Mouse (Mus musculus) embryo, embryonic 9.5 days (tissue): Measurements from ENCODE around the gene Tmem63c.

Experiments used
- DNase-seq: peaks from one replicate; pipeline ENCODE4 v3.0.0-alpha.2; 2017; ENCODE audit errors: extremely low spot score

Gene Tmem63c

DNA sequence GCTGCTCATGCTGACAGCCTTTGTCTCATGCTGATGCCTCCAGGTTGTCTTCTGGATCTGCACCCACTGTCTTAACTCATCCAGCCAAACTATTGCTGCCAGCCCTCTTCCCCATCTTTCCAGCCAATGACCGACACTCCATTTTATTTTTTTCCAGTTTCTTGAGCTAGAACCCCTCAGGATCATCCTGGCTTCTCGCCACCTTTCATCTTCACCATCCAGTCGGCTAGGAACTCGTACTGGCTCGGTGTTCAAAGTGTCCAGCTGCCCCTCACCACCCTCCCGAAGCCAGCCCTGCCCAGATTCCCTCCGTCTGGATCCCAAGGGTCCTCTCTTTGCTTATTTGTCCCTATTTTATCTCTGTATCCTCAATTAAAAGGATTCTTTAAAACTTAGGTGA lies 33.7 kb downstream of the Tmem63c start:
- no peak for DNase-seq

GRCm38 (mm10) chr12:87057066-87057465 lies 35.9 kb downstream of the Tmem63c start:
- no peak for DNase-seq

DNA sequence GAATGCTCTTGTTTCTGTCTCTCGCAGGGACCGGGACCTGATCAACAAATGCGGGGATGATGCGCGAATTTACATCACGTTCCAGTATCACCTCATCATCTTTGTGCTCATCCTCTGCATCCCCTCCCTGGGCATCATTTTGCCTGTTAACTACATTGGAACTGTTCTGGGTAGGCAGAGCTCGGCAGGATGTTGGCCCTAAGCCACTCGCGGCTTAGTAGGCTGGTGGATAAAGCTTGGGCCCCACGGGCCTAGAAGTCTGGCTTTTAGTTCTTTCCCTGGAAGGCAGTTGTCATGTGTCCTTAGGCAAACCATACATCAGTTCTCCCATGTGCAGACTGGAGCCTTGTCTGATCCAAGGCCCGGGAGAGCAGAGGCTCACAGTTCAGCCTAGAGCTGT lies 44.3 kb downstream of the Tmem63c start:
- DNase-seq, result no peak

DNA sequence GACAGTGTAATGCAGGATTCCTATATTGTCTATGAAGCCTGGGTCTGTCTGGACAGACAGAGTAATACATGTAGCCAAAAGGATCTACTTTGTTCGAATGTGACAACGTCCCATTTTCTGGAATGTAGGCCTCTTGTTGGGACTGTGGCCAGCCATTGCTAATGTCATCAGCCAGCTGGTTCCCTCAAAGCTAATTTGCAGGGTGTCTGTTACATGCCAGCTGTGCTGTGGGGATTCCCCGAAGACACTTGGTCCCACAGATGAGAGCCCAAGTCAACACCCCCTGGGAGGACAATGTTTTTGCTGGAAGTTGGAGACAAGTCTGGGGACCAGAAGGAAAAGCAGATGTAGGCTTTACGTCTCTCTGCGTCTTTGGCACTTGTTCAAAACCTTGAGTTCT lies 45.3 kb downstream of the Tmem63c start:
- no peak for DNase-seq

- no peak for DNase-seq
These were observed 49.4 kb downstream of the Tmem63c start for GRCm38 (mm10) chr12:87070520-87070919.

DNA sequence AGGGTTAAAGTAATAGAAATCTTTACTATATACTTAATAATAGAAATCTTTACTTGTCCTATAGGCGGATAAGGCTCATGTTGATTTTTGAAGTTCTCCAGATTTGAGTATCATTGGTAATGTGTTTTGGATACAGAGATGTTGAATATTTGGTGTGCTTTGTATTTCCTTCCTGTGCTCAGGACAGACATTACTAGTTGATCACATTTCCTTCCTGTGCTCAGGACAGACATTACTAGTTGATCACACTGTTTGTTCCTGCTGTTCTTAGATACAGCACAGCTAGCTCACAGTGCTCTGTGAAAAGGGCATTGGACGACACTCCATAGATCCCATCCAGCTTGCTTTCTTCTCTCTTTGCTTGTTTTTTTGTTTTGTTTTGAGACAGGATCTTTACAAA lies 55.5 kb downstream of the Tmem63c start:
- DNase-seq, result no peak

GRCm38 (mm10) chr12:87082797-87083196 lies 61.7 kb downstream of the Tmem63c start:
- DNase-seq, result no peak

GRCm38 (mm10) chr12:87087236-87087635 lies 66.1 kb downstream of the Tmem63c start:
- no peak for DNase-seq

- DNase-seq, result no peak
These were observed 67.2 kb downstream of the Tmem63c start for GRCm38 (mm10) chr12:87088331-87088730.

GRCm38 (mm10) chr12:87089255-87089654 lies 68.1 kb downstream of the Tmem63c start:
- no peak for DNase-seq

DNA sequence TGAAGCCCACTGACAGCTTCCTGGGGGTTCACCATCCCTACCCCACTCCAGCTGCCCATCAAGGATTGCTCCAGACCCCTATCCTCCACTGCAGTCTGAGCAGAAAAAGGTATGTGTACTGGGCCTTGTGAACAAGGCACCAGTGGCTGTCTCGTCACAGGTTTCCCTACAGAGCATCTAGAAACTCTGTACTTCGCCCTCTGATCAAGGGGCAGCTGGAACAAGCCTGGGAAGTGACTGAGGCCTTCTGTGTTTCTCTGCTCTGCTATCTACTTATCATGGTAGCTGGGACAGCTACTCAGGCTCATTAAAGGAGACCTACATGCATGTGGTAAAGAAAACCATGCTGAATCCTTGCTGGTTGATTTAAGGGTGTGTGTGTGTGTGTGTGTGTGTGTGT lies 68.6 kb downstream of the Tmem63c start:
- DNase-seq, result no peak

GRCm38 (mm10) chr12:87091916-87092315 lies 70.8 kb downstream of the Tmem63c start:
- DNase-seq, result no peak

- DNase-seq, result no peak
These were observed 72.1 kb downstream of the Tmem63c start for GRCm38 (mm10) chr12:87093249-87093648.

DNA sequence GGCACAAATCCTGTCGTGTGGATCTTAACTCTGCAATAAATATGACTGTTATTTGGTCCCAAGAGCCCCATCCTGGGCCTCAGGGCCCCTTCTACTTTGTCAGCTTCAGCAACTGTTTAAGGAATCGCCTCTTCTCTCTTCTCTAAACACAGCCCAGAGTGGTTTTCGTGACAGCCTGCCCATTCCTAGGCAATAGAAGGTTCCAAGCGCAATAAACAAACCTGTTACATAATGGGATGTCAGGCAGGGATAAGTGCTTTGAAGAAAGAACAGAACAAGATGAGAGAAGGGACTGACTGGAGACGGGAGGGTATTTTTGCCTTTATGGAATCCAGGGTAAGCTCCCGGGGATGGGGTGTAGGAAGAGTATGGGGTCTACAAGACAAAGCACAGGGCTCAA lies 72.5 kb downstream of the Tmem63c start:
- no peak for DNase-seq

- DNase-seq, result no peak
These were observed 79.2 kb downstream of the Tmem63c start for GRCm38 (mm10) chr12:87100331-87100730.

GRCm38 (mm10) chr12:87102165-87102631 lies 81.1 kb downstream of the Tmem63c start, which contains the start of gene Ngb:
TSS of gene Ngb (minus strand) at chr12:87102539.
- DNase-seq, result peak; percentile 10

- DNase-seq, result no peak
These were observed 82.3 kb downstream of the Tmem63c start for GRCm38 (mm10) chr12:87103471-87103870.

- DNase-seq, result no peak
These were observed 83.7 kb downstream of the Tmem63c start for GRCm38 (mm10) chr12:87104796-87105195.

DNA sequence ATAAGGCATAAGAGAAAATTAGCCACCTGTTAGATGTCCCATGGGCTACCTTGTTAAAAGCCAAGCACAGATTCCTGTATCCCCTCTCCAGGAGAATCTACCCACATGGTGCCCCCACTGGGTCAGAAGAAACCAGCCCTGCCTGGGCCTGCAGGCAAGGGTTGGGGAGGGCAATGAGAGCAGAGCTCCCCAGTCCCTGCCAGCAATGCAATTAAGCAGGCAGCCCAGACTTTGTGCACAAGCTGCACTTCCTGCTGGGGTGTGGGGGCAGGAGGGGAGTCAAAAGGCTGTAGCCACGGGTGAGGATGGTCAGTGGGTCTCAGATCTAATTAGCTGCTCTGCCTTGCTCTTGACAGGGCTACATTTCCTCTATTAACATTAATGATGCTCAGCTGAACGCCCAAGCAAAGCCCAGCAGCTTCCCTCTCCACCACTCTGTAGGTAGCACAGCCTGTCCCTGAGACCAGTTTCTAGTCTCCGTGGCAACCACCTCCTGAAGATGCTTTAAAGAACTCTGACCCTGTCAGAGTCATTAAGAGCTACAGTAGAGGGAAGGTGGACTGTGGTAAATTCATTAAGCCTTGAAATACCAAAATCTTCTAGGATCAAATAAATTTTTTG lies 86.3 kb downstream of the Tmem63c start:
- DNase-seq, result no peak

GRCm38 (mm10) chr12:87121918-87122589 lies 100.9 kb downstream of the Tmem63c start:
- no peak for DNase-seq

- DNase-seq, result no peak
These were observed 106.1 kb downstream of the Tmem63c start for GRCm38 (mm10) chr12:87127256-87127655.

DNA sequence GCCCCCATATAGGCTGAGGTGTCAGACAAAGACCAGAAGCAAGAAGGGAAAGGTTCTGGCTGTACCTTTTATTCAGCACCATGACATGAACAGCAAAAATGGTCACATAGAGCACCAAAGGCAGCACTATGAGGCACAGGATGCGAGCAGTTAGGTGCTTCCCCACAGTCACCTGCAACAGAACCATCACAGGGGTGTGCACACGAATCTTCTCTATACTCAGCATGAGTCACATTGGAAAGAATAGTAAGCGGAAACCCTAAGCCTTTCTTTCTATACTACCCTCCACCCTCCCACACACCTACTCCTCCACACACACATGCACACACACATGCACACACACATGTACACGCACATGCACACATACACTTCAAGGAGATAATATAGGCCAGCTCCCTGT lies 109.1 kb downstream of the Tmem63c start:
- DNase-seq, result no peak

GRCm38 (mm10) chr12:87131181-87131580 lies 110.0 kb downstream of the Tmem63c start:
- DNase-seq, result no peak

DNA sequence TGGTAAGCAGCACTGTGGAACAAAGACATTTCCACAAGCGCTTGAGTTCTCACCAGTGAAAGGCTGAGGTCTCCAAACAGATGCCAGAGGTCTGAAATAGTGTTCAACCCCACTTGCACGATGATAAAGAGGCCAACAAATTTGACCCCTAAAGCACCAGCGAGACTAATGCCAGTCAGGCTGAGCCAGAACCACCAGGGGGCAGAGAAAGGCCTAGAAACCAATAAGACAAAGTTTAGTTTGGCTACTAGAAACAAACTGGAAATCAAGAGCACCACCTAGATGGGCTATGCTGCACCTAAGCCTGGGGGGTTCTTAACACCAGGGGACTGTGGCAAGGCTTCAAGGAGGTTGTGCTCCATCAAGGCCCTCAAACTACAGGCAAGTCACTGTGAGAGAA lies 110.5 kb downstream of the Tmem63c start:
- no peak for DNase-seq
